Mouse (Mus musculus) gastrocnemius, postnatal 14 days (tissue): ENCODE measurements at regions not wholly inside any gene's neighbourhood (a gene's known extent, or its start where the extent isn't known, plus 50 kb on each side); places are given as distances from the start of the nearest gene placed in this dataset.

ENCODE experiments used
- DNase-seq: peaks from one replicate; pipeline ENCODE4 v3.0.0; 2021; ENCODE audit warnings: mixed read lengths
- intact Hi-C: fragments of 180-260 bp; cut with DNase I; formaldehyde crosslinking; loops from one replicate; pipeline ENCODE4 v1.15.1; 2025; ENCODE audit warnings: low total_unique reads
- microRNA-seq, 2 experiments: library from miRNA; unstranded; fragments of <30 nt; microRNA quantifications; one replicate each; pipeline ENCODE4 v1.2.0; 2021

DNA sequence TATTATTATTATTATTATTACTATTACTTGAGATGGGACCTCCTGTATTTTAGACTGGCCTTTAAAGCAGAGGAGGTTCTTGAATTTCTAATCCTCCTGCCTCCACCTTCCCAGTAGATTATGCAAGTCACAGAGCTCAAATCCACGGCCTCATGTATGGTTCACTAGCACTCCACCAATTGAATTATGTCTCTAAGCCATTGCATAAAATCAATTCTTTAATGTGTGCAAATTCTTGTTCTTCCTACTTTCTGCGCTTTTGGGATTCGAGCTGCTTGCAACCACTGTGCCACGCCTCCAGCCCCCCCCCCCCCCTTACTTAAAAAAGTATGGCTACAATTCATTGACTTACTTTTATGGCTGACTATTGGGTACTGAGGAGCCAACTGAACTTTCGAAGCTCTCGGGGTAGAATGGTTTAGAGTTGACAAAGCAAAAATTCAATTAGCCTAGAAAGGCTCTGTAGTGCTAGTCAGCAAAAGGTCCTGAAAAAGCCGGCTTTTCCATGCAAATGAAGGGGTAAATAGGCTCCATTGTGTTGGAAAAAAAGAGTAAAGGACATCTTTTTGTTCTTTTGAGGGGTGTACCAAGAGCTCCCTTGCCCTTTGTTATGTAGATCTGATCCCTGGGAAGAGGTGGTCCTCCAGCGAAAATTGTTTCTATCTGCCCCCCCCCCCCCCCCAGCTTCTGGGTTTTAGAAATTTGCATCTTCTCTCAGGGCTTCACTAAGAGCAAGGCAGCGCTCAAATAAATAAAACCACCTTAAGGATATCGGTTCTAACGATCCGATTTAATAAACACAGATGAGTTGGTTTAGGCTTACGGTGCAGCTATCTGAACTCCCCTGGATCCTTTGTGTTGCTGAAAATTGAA is 50.5 kb upstream of the Lrig1 start:
- no peak for DNase-seq
- intact Hi-C loops, result no loop called here

Small RNAs in the stretch of these regions (microRNA-seq; reads per million reads assigned to microRNA genes)
- gene Gm23364, result 0 reads per million in 2 experiments
